Comparison of ENCODE assay signal across 8 mouse cellular contexts in the genomic region with DNA sequence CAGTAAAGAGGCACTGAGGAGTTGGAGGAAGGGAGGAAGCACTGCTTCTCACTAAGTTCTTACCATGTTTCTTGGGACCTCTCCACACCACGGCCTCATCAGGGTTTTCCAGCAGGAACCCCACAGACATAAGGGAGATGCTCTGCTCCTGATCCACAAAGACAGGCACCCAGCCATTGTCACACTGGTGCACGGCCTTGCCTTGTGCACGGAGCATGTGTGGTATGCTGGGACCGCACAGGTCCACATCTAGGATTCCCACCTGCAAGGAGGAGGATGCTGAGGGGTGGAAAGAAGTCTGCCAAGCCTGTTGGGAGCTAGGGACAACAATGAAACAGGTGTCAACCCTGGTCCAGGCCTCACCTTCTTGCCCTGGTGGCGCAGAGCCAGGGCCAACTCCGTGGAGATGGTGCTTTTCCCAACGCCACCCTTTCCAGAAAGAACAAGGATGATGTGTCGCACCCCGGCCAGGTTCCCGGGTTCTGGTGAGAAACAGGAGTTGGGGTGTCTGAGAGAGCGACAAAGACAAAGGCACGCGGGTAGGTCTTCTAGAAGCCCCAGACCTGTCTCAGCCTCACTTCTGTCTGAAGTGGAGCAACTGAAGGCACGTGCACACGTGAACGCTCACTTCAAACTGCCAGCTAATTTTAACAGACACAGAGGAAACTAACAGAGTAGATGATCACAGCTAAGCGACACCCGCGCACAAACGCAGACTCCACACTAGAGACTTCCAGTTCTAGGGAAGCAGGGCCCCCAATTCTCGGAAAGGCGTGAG. TPM values are rescaled to one million over a fixed set of nuclear protein-coding genes. Genes with fewer than 3 reads are reported as not detected.
DNase-seq lines count a peak whose midpoint lies in the region; ATAC-seq and TF ChIP-seq lines count a peak whose summit lies in the region.

No protein-coding gene starts in this region.

- H3K4me1 ChIP-seq in E14TG2a.4 (replicated peaks; ENCODE audit: low read depth, low read length) = peaks cover 84% of the 10 kb centered on the region
- H3K4me1 ChIP-seq in forebrain, embryonic 14.5 days (ENCODE audit: control insufficient read depth, insufficient read depth, low read length) = peaks cover 15% of the 10 kb centered on the region
- peaks cover 27% of the 10 kb centered on the region for H3K4me1 ChIP-seq in liver, embryonic 16.5 days (ENCODE audit: control insufficient read depth, low read depth, low read length)

- no peak for TF ChIP-seq CTCF in E14TG2a.4 (conservative IDR thresholded peaks at IDR 0.05; ENCODE audit: low read length)

- peak overlapping the region; percentile 63 for H3K9ac ChIP-seq in forebrain, embryonic 14.5 days (ENCODE audit: low read length)
- H3K9ac ChIP-seq in liver, embryonic 16.5 days (ENCODE audit: low read depth, low read length) = peak overlapping the region; percentile 83

- no peaks in the 10 kb centered on the region for H3K27me3 ChIP-seq in E14TG2a.4 (ENCODE audit: insufficient read depth, low read length)
- no peaks in the 10 kb centered on the region for H3K27me3 ChIP-seq in forebrain, embryonic 14.5 days (replicated peaks; ENCODE audit: control insufficient read depth, insufficient read depth, low read length)
- no peaks in the 10 kb centered on the region for H3K27me3 ChIP-seq in liver, embryonic 16.5 days (ENCODE audit: control insufficient read depth, insufficient read depth, low read depth, low read length)

- DNase-seq in heart, adult 11 months = peak; percentile 94
- no peak for DNase-seq in heart, postnatal 4 days
- DNase-seq in forebrain, embryonic 14.5 days (ENCODE audit: low spot score) = no peak
- no peak for DNase-seq in frontal cortex, postnatal 14 days (ENCODE audit: low spot score in 2 of 2)
- no peak for DNase-seq in kidney, adult 8-10 months

- H3K4me2 ChIP-seq in forebrain, embryonic 14.5 days (ENCODE audit: low read length) = peak overlapping the region; percentile 84
- H3K4me2 ChIP-seq in liver, embryonic 16.5 days (ENCODE audit: low read depth, low read length) = peak overlapping the region; percentile 90

- WGBS in forebrain, embryonic 14.5 days = 27% methylated on average over 22 of the region's 22 CpGs
- whole genome bisulfite sequencing in liver, embryonic 16.5 days (ENCODE audit: insufficient replicate concordance) = 20% methylated on average over 22 of the region's 22 CpGs

- H3K9me3 ChIP-seq in E14TG2a.4 (ENCODE audit: low read length) = no peaks in the 10 kb centered on the region
- H3K9me3 ChIP-seq in forebrain, embryonic 14.5 days (replicated peaks; ENCODE audit: control insufficient read depth, low read length) = no peaks in the 10 kb centered on the region
- no peaks in the 10 kb centered on the region for H3K9me3 ChIP-seq in liver, embryonic 16.5 days (replicated peaks; ENCODE audit: control insufficient read depth, low read length)

- H3K36me3 ChIP-seq in E14TG2a.4 (ENCODE audit: insufficient read depth, low read length) = peaks cover 58% of the 10 kb centered on the region
- H3K36me3 ChIP-seq in forebrain, embryonic 14.5 days (ENCODE audit: control insufficient read depth, insufficient read depth, low read length) = peaks cover 45% of the 10 kb centered on the region
- peaks cover 40% of the 10 kb centered on the region for H3K36me3 ChIP-seq in liver, embryonic 16.5 days (ENCODE audit: control insufficient read depth, insufficient read depth)

- no peak for ATAC-seq in forebrain, embryonic 14.5 days
- ATAC-seq in liver, embryonic 16.5 days (ENCODE audit: low read depth) = no peak
- no peak for ATAC-seq in inflammation-experienced regulatory T-cells, adult 6 months

- H3K27ac ChIP-seq in forebrain, embryonic 14.5 days (ENCODE audit: low read depth, low read length) = no peak overlapping the region
- peak overlapping the region; percentile 58 for H3K27ac ChIP-seq in liver, embryonic 16.5 days (ENCODE audit: low read length)

- H3K4me3 ChIP-seq in E14TG2a.4 (replicated peaks; ENCODE audit: low read length) = peak overlapping the region; percentile 100
- H3K4me3 ChIP-seq in forebrain, embryonic 14.5 days (ENCODE audit: low read depth, low read length) = peak overlapping the region; percentile 68
- peak overlapping the region; percentile 94 for H3K4me3 ChIP-seq in liver, embryonic 16.5 days (ENCODE audit: low read depth, low read length)

RNA-seq across cellular contexts. Expression of a gene that starts 0.6 kb away (rescaled TPM):
- 10 to 100 TPM; 25.6 to 27.0 TPM for total RNA-seq in heart, postnatal 4 days (2021)
- 89.6 and 96.1 TPM in 2 replicates for polyA plus RNA-seq in forebrain, embryonic 14.5 days (2014; fragmentation: Nextera tagmentation; extraction: Ambion mirVana)
- 53.2 and 55.5 TPM in 2 replicates for polyA plus RNA-seq in liver, embryonic 16.5 days (2015; fragmentation: Nextera tagmentation; extraction: Ambion mirVana)
- 100 to 1,000 TPM in 1 of 3 experiments, 10 to 100 TPM in 2; 75.5 to 104 (median 88.6) TPM for polyA plus RNA-seq in inflammation-experienced regulatory T-cells, adult 6 months (2017; shearing (Covaris generic))

RNA-seq across cellular contexts. Expression of a gene that starts 0.9 kb away (rescaled TPM):
- 10 to 100 TPM; 34.8 to 38.6 TPM for total RNA-seq in heart, postnatal 4 days (2021)
- 78.3 and 85.0 TPM in 2 replicates for polyA plus RNA-seq in forebrain, embryonic 14.5 days (2014; fragmentation: Nextera tagmentation; extraction: Ambion mirVana)
- polyA plus RNA-seq in liver, embryonic 16.5 days (2015; fragmentation: Nextera tagmentation; extraction: Ambion mirVana) = 38.9 and 40.3 TPM in 2 replicates
- polyA plus RNA-seq in inflammation-experienced regulatory T-cells, adult 6 months (2017; shearing (Covaris generic)) = 10 to 100 TPM; 48.5 to 53.2 (median 49.1) TPM

RNA-seq across cellular contexts. Expression of a gene that starts 9.3 kb away (rescaled TPM):
- total RNA-seq in heart, postnatal 4 days (2021) = 10 to 100 TPM; 24.8 to 27.1 TPM
- 18.2 and 23.3 TPM in 2 replicates for polyA plus RNA-seq in forebrain, embryonic 14.5 days (2014; fragmentation: Nextera tagmentation; extraction: Ambion mirVana)
- 12.1 and 12.2 TPM in 2 replicates for polyA plus RNA-seq in liver, embryonic 16.5 days (2015; fragmentation: Nextera tagmentation; extraction: Ambion mirVana)
- polyA plus RNA-seq in inflammation-experienced regulatory T-cells, adult 6 months (2017; shearing (Covaris generic)) = 10 to 100 TPM; 16.4 to 26.2 (median 26.1) TPM

RNA-seq across cellular contexts. Expression of a gene that starts 9.4 kb away (rescaled TPM):
- total RNA-seq in heart, postnatal 4 days (2021) = 10 to 100 TPM; 93.6 to 97.0 TPM
- polyA plus RNA-seq in forebrain, embryonic 14.5 days (2014; fragmentation: Nextera tagmentation; extraction: Ambion mirVana) = 73.5 and 78.4 TPM in 2 replicates
- 48.9 and 50.7 TPM in 2 replicates for polyA plus RNA-seq in liver, embryonic 16.5 days (2015; fragmentation: Nextera tagmentation; extraction: Ambion mirVana)
- polyA plus RNA-seq in inflammation-experienced regulatory T-cells, adult 6 months (2017; shearing (Covaris generic)) = 10 to 100 TPM; 68.7 to 85.6 (median 71.2) TPM

RNA-seq across cellular contexts. Expression of a gene that starts 10.8 kb away (rescaled TPM):
- 10 to 100 TPM; 33.6 to 42.8 TPM for total RNA-seq in heart, postnatal 4 days (2021)
- 79.7 and 93.4 TPM in 2 replicates for polyA plus RNA-seq in forebrain, embryonic 14.5 days (2014; fragmentation: Nextera tagmentation; extraction: Ambion mirVana)
- polyA plus RNA-seq in liver, embryonic 16.5 days (2015; fragmentation: Nextera tagmentation; extraction: Ambion mirVana) = 46.7 and 54.0 TPM in 2 replicates
- 10 to 100 TPM; 39.8 to 50.7 (median 45.7) TPM for polyA plus RNA-seq in inflammation-experienced regulatory T-cells, adult 6 months (2017; shearing (Covaris generic))
